Mouse (Mus musculus): ENCODE results near the gene Pigl.

GRCm38 (mm10) chr11:62538321-62539088 lies 80.2 kb downstream of the Pigl start:
- TF ChIP-seq CTCF (conservative IDR thresholded peaks at IDR 0.05; ENCODE audit: insufficient read depth, insufficient read length, low read depth, low read length) (no peak), POLR2A (IDR thresholded peaks at IDR 0.05; ENCODE audit: low read depth, low read length) (no peak)
